8 mouse cellular contexts compared by ENCODE assay signal in genomic region chr8:95054927-95055510, GRCm38 (mm10). TPM values are rescaled to one million over a fixed set of nuclear protein-coding genes. Genes with fewer than 3 reads are reported as not detected.
DNase-seq lines count a peak whose midpoint lies in the region; ATAC-seq and TF ChIP-seq lines count a peak whose summit lies in the region.

TSS of gene Drc7 (plus strand) at chr8:95055103.

- no peak for TF ChIP-seq POLR2A in kidney, adult 2 months (IDR thresholded peaks at IDR 0.05; ENCODE audit: low read depth, low read length)

- no peak for TF ChIP-seq CTCF in kidney, adult 2 months (conservative IDR thresholded peaks at IDR 0.05; ENCODE audit: insufficient read depth, insufficient read length, low read depth, low read length)

- no peaks in the 10 kb centered on the region for H3K9me3 ChIP-seq in forebrain, embryonic 13.5 days (replicated peaks)
- no peaks in the 10 kb centered on the region for H3K9me3 ChIP-seq in lung, embryonic 16.5 days (ENCODE audit: control insufficient read depth, low read length)

- no peak within 1 kb of the TSS for H3K27ac ChIP-seq in kidney, adult 2 months (ENCODE audit: insufficient read depth, low read depth, low read length)
- H3K27ac ChIP-seq in forebrain, embryonic 13.5 days: no peak within 1 kb of the TSS
- H3K27ac ChIP-seq in lung, embryonic 16.5 days (ENCODE audit: low read length): no peak within 1 kb of the TSS

- peak; percentile 78 for ATAC-seq in forebrain, embryonic 13.5 days
- ATAC-seq in lung, embryonic 16.5 days (ENCODE audit: low read depth): peak; percentile 76

- no peaks in the 10 kb centered on the region for H3K4me1 ChIP-seq in kidney, adult 2 months (ENCODE audit: control insufficient read depth, insufficient read depth, low read length)
- no peaks in the 10 kb centered on the region for H3K4me1 ChIP-seq in forebrain, embryonic 13.5 days
- H3K4me1 ChIP-seq in lung, embryonic 16.5 days (replicated peaks; ENCODE audit: control insufficient read depth, insufficient read depth, low read length): no peaks in the 10 kb centered on the region

- H3K9ac ChIP-seq in forebrain, embryonic 13.5 days: no peak within 1 kb of the TSS
- no peak within 1 kb of the TSS for H3K9ac ChIP-seq in lung, embryonic 16.5 days (ENCODE audit: low read length)

- 43% methylated on average over 2 of the region's 2 CpGs for WGBS in kidney, adult 2 months
- 19% methylated on average over 2 of the region's 2 CpGs for WGBS in forebrain, embryonic 13.5 days
- WGBS in lung, embryonic 16.5 days: 30% methylated on average over 2 of the region's 2 CpGs

- DNase-seq in kidney, adult 2 months: peak; percentile 11
- no peak for DNase-seq in kidney, postnatal 14 days
- DNase-seq in R1 (ENCODE audit: low read depth, low spot score): peak; percentile 89
- peak; percentile 26 for DNase-seq in telencephalon, adult 2 months (ENCODE audit: low read depth, low spot score)
- DNase-seq in right cerebral cortex, postnatal 25 days: no peak
- no peak for DNase-seq in thymus, postnatal 14 days

- no peak within 1 kb of the TSS for H3K4me3 ChIP-seq in kidney, adult 2 months (ENCODE audit: insufficient read depth, low read depth, low read length)
- no peak within 1 kb of the TSS for H3K4me3 ChIP-seq in forebrain, embryonic 13.5 days
- H3K4me3 ChIP-seq in lung, embryonic 16.5 days (ENCODE audit: low read length): no peak within 1 kb of the TSS

- 0 out of 2 replicates have a peak within 1 kb of the TSS, but pooled peaks have one; percentile 12 for H3K4me2 ChIP-seq in forebrain, embryonic 13.5 days
- H3K4me2 ChIP-seq in lung, embryonic 16.5 days (ENCODE audit: low read depth, low read length): no peak within 1 kb of the TSS

- no peaks in the 10 kb centered on the region for H3K36me3 ChIP-seq in kidney, adult 2 months (ENCODE audit: control insufficient read depth, insufficient read depth, low read length)
- H3K36me3 ChIP-seq in forebrain, embryonic 13.5 days (ENCODE audit: poor library complexity, severe bottlenecking): no peaks in the 10 kb centered on the region
- no peaks in the 10 kb centered on the region for H3K36me3 ChIP-seq in lung, embryonic 16.5 days (ENCODE audit: control insufficient read depth, insufficient read depth, low read length)

- no peaks in the 10 kb centered on the region for H3K27me3 ChIP-seq in kidney, adult 2 months (replicated peaks; ENCODE audit: control insufficient read depth, insufficient read depth, low read length)
- H3K27me3 ChIP-seq in forebrain, embryonic 13.5 days: no peaks in the 10 kb centered on the region
- H3K27me3 ChIP-seq in lung, embryonic 16.5 days (ENCODE audit: control insufficient read depth, insufficient read depth, low read depth, low read length): no peaks in the 10 kb centered on the region

RNA-seq across cellular contexts. Expression of gene Drc7, which starts in this region (rescaled TPM):
- polyA plus RNA-seq in kidney, adult 2 months (2012; rRNA removed): 0.05 and 0.10 TPM in 2 replicates
- 0.49 and 1.0 TPM in 2 replicates for polyA plus RNA-seq in forebrain, embryonic 13.5 days (2015; fragmentation: Nextera tagmentation; extraction: Ambion mirVana)
- 1.5 and 2.7 TPM in 2 replicates for polyA plus RNA-seq in lung, embryonic 16.5 days (2015; fragmentation: Nextera tagmentation; extraction: Ambion mirVana)

Comparison
In these comparisons a context has a peak if more than half of its experiments do, and no peak if none do; other contexts are left out.
1. Peak in DNase-seq in kidney, adult 2 months; RNA of the gene not detected or under 1 TPM.
2. DNase-seq: peak in R1 (single experiment) and telencephalon, adult 2 months (single experiment); none in kidney, postnatal 14 days (single experiment), right cerebral cortex, postnatal 25 days (single experiment) and thymus, postnatal 14 days (single experiment).